8 mouse cellular contexts compared by ENCODE assay signal in the genomic region with DNA sequence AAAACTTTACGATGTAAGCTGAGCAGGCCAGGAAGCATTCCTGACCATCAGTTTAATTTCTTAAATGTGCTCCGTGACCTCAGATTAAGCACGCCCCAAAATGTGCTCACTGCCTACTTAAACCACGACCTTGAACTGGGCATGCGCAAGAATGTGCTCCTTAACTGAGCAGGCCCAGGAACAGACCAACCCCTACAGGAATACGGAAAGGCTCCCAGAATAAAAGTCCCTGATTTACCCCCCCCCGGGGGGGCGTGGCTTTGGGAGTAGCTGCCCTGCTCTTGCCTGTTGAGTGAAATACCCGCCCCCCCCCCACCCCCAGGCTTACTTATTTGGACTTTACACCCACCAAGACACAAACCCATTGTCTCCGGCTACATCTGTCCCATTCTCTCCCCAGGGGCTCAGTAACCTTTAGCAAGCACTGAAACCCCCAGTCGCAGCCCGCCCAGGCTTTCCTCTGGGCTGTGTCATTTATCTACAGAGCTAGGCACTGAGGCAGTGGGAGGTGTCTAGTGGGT. TPM values are rescaled to one million over a fixed set of nuclear protein-coding genes. Genes with fewer than 3 reads are reported as not detected.
DNase-seq lines count a peak whose midpoint lies in the region; ATAC-seq and TF ChIP-seq lines count a peak whose summit lies in the region.

No protein-coding gene starts in this region.

- H3K9me3 ChIP-seq in hindbrain, embryonic 10.5 days, result no peaks in the 10 kb centered on the region
- H3K9me3 ChIP-seq in hindbrain, embryonic 13.5 days, result no peaks in the 10 kb centered on the region

- H3K27ac ChIP-seq in hindbrain, embryonic 10.5 days, result no peak overlapping the region; the same call in 1 of the 2 replicates
- H3K27ac ChIP-seq in hindbrain, embryonic 13.5 days, result no peak overlapping the region

- TF ChIP-seq POLR2A in brain, embryonic 14.5 days (IDR thresholded peaks at IDR 0.05; ENCODE audit: borderline replicate concordance, extremely low read depth, insufficient read depth, insufficient read length, poor library complexity, severe bottlenecking), result no peak

- 33% methylated on average over 12 of the region's 12 CpGs for WGBS in hindbrain, embryonic 10.5 days
- 26% methylated on average over 11 of the region's 12 CpGs for WGBS in hindbrain, embryonic 13.5 days

- ATAC-seq in hindbrain, embryonic 13.5 days (ENCODE audit: low FRiP score), result no peak

- TF ChIP-seq CTCF in brain, embryonic 14.5 days (IDR thresholded peaks at IDR 0.05; ENCODE audit: borderline replicate concordance, extremely low read depth, insufficient read depth, insufficient read length), result no peak

- H3K36me3 ChIP-seq in hindbrain, embryonic 10.5 days, result no peaks in the 10 kb centered on the region
- no peaks in the 10 kb centered on the region for H3K36me3 ChIP-seq in hindbrain, embryonic 13.5 days

- peaks cover 11% of the 10 kb centered on the region for H3K4me1 ChIP-seq in hindbrain, embryonic 10.5 days (replicated peaks)
- H3K4me1 ChIP-seq in hindbrain, embryonic 13.5 days (replicated peaks), result 0 out of 2 replicates have a peak, but pooled peaks cover 6% of the 10 kb centered on the region

- no peak overlapping the region for H3K9ac ChIP-seq in hindbrain, embryonic 13.5 days

- H3K4me2 ChIP-seq in hindbrain, embryonic 13.5 days, result no peak overlapping the region

- DNase-seq in hindbrain, embryonic 10.5 days (ENCODE audit: low spot score), result peak; percentile 49
- peak; percentile 33 for DNase-seq in brain, embryonic 14.5 days (ENCODE audit: low read depth)
- peak; percentile 76 for DNase-seq in kidney, adult 9 months
- DNase-seq in neural tube, embryonic 10.5 days (ENCODE audit: extremely low spot score, low spot score), result peak; percentile 33
- no peak for DNase-seq in left cerebral cortex, adult 8-10 months (ENCODE audit: low spot score in 2 of 2)
- no peak for DNase-seq in cerebellum, adult 9-11 months
- no peak for DNase-seq in right cerebral cortex, postnatal 14 days

- no peak overlapping the region for H3K4me3 ChIP-seq in hindbrain, embryonic 10.5 days
- H3K4me3 ChIP-seq in hindbrain, embryonic 13.5 days, result no peak overlapping the region

- H3K27me3 ChIP-seq in hindbrain, embryonic 10.5 days (ENCODE audit: insufficient read depth, poor library complexity, severe bottlenecking), result no peaks in the 10 kb centered on the region
- H3K27me3 ChIP-seq in hindbrain, embryonic 13.5 days, result no peaks in the 10 kb centered on the region

RNA-seq across cellular contexts. Expression of a gene that starts 48.9 kb away (rescaled TPM):
- polyA plus RNA-seq in hindbrain, embryonic 10.5 days (2016; fragmentation: Nextera tagmentation; extraction: Ambion mirVana), result 0.61 and 0.81 TPM in 2 replicates
- polyA plus RNA-seq in hindbrain, embryonic 13.5 days (2015; fragmentation: Nextera tagmentation; extraction: Ambion mirVana), result 4.5 and 4.7 TPM in 2 replicates
- 1.4 and 5.0 TPM in 2 replicates for polyA plus RNA-seq in brain, embryonic 14.5 days (2012; rRNA removed)
- 1 to 10 TPM; 3.9 to 6.2 (median 4.9) TPM for total RNA-seq in left cerebral cortex, adult 8-10 months (2022)

RNA-seq across cellular contexts. Expression of a gene that starts 49.8 kb away (rescaled TPM):
- polyA plus RNA-seq in hindbrain, embryonic 10.5 days (2016; fragmentation: Nextera tagmentation; extraction: Ambion mirVana), result 0.58 and 0.76 TPM in 2 replicates
- 0.53 and 0.63 TPM in 2 replicates for polyA plus RNA-seq in hindbrain, embryonic 13.5 days (2015; fragmentation: Nextera tagmentation; extraction: Ambion mirVana)
- polyA plus RNA-seq in brain, embryonic 14.5 days (2012; rRNA removed), result 0.25 and 0.37 TPM in 2 replicates
- 1 to 10 TPM; 5.9 to 6.8 (median 6.6) TPM for total RNA-seq in left cerebral cortex, adult 8-10 months (2022)

Comparison
In these comparisons a context has a peak if more than half of its experiments do, and no peak if none do; other contexts are left out.
1. DNase-seq: peak in hindbrain, embryonic 10.5 days (single experiment), brain, embryonic 14.5 days (single experiment), kidney, adult 9 months (single experiment) and neural tube, embryonic 10.5 days (single experiment); none in left cerebral cortex, adult 8-10 months (0 of 2), cerebellum, adult 9-11 months (single experiment) and right cerebral cortex, postnatal 14 days (single experiment).